Mouse (Mus musculus): ENCODE measurements around the gene Ntn5. TPM values are rescaled to one million over a fixed set of nuclear protein-coding genes. Genes with fewer than 3 reads are reported as not detected.
"Not testable (repeated sequence)": the region's sequence is repeated elsewhere in the genome, so short reads cannot be mapped to it uniquely, and the experiment has no call there.

Ntn5 gene
- polyA plus RNA-seq, 1 experiment from 2014 or later, result 1.0 TPM

DNA sequence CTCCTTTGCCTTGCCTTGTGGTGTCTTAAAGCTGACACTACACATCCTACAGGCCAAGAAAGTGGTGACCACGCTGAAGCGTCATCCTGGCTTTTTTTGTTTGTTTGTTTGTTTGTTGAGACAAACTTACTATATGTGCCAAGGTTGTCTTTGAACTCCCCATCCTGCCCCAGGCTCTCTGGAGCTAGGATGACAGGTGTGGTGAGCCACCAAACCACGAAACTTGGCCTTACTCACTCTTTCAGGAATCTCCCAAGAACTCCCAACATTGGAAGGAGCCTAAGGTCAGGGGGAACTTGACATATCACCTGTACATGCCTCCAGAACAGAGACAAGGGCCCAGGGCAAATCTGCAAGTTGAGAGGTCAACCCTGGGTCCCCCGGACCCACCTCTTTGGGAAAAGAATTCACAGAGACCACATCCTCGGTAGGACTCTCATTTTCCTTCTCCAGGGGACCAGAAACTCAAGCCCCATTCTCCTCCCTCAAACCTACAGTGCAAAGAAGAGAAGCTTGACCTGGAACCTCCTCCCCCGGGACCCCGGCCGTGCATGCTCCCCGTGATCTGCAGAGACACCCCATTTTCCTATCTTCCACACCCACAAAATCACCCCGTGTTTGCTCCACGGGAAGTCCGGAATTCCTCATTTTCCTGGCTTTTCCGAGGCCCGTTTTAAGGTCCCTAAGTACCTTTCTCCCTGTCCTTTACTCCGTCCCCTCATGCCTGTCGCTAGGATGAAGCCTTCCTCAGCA, 41.1 kb upstream of the Ntn5 start:
- Histone ChIP-seq H3K9me3 (no peaks in the 10 kb centered on the region), H3K4me3 (replicated peaks) (peak overlapping the region; percentile 47), H3K27me3 (replicated peaks) (no peaks in the 10 kb centered on the region), H3K9ac (peak overlapping the region; percentile 53), H3K27ac (peak overlapping the region; percentile 88), H3K4me1 (peaks cover 42% of the 10 kb centered on the region), H3K4me2 (peak overlapping the region; percentile 83), H3K36me3 (no peaks in the 10 kb centered on the region)
- 31% methylated on average over 16 of the region's 16 CpGs for WGBS
- ATAC-seq (ENCODE audit: insufficient read depth, low FRiP score, low read depth), result no peak

DNA sequence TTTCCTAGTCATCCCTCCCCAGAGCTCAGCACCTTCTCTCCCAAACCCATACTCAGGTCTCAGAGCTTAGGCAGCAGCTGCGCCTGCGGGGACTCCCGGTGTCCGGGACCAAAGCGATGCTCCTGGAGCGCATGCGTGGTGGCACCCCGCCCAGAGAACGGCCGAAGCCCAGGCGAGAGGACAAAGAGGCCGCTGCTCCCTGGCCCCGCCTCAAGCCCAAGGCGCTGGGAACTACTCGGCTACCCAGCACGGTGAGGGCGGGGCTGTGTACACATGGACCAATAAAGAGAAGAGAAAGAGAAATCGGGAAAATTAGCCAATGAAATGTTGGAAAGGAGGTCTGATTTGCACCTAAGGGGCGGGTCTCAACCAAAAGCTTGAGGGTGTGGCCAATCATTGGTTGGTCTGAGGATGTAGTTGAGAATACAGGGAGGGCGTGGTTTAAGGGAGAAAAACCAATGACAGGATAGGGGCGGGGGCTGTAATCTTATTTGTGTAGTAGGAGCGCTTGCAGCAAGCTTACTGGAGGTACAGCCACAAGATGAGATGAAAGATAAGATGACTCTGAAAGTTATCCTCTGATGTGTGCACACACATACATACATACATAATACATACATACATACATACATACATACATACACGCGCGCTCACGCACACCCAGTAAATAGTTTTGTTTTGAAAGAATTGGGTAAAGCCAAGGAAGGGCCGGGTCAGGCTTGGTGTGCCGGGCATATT, 40.2 kb upstream of the Ntn5 start:
- Histone ChIP-seq H3K36me3 (no peaks in the 10 kb centered on the region), H3K4me3 (replicated peaks) (peak overlapping the region; percentile 47), H3K9ac (peak overlapping the region; percentile 53), H3K9me3 (no peaks in the 10 kb centered on the region), H3K4me2 (peak overlapping the region; percentile 83), H3K4me1 (peaks cover 37% of the 10 kb centered on the region), H3K27ac (peak overlapping the region; percentile 88), H3K27me3 (replicated peaks) (no peaks in the 10 kb centered on the region)
- ATAC-seq (ENCODE audit: insufficient read depth, low FRiP score, low read depth), result peak; percentile 90
- 4% methylated on average over 28 of the region's 28 CpGs for WGBS

DNA sequence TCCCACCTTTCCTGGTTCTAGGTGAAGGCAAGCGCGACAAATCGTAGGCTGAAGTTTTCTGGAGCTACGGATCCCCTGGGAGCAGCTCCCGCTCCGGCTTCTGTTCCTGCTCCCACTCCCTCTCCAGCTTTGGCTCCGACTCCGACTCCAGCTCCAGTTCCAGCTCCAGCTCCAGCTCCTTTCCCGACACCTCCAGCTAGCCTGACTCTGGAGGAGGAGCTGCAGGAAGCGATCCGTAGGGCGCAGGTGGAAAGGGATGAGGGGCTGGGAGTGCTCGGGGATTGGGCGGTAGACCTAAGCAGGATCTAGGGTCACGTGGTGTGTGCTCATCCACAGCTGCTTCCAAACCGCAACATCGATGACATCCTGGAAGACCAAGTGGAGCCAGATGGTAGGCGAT, 39.6 kb upstream of the Ntn5 start:
- no peaks in the 10 kb centered on the region for H3K9me3 ChIP-seq
- H3K4me3 ChIP-seq (replicated peaks), result peak overlapping the region; percentile 47
- no peaks in the 10 kb centered on the region for H3K36me3 ChIP-seq
- no peaks in the 10 kb centered on the region for H3K27me3 ChIP-seq (replicated peaks)
- peak overlapping the region; percentile 88 for H3K27ac ChIP-seq
- peak overlapping the region; percentile 83 for H3K4me2 ChIP-seq
- peak; percentile 15; the same call in 1 of the 2 replicates for ATAC-seq (ENCODE audit: insufficient read depth, low FRiP score, low read depth)
- 9% methylated on average over 18 of the region's 18 CpGs for WGBS
- H3K4me1 ChIP-seq, result peaks cover 35% of the 10 kb centered on the region
- no peak overlapping the region for H3K9ac ChIP-seq

DNA sequence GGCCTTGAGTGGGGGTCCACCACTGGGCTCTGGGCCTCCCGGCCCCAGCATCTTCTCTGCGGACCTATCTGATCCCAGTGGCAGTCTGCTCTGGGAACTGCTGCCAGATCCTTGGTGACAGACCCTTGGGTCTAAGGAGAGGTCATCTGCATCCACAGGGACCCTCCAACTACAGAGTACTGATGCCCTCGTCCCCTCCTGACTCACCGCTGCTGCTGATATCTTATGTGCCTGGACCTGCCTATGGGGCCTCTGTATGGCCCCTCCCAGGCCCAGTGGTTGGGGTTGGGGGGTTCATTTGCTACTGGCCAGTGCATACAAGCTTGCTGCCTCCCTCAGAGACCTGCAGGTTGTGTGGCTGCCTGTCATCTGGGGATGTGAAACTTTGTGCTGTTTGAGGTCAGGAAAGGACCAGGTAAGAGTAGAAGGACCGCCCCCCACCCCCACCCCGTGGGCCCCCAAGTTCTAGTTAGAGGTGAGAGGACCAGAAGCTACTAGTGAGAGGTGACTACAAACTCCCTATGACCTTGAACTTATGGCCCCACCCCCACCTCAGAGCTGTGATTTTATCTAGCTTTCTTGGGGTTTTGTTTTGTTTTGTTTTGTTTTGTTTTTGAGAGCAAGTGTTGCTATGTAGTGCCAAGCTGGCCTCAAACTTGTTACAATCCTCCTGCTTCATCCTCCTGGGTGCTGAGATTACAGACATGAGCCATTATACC, 38.8 kb upstream of the Ntn5 start:
- Histone ChIP-seq H3K27me3 (replicated peaks) (no peaks in the 10 kb centered on the region), H3K4me3 (replicated peaks) (no peak overlapping the region), H3K4me2 (peak overlapping the region; percentile 83), H3K9ac (no peak overlapping the region), H3K27ac (0 out of 2 replicates have a peak overlapping the region, but pooled peaks have one; percentile 88), H3K36me3 (no peaks in the 10 kb centered on the region), H3K4me1 (peaks cover 31% of the 10 kb centered on the region), H3K9me3 (no peaks in the 10 kb centered on the region)
- WGBS, result 63% methylated on average over 6 of the region's 6 CpGs
- no peak for ATAC-seq (ENCODE audit: insufficient read depth, low FRiP score, low read depth)

DNA sequence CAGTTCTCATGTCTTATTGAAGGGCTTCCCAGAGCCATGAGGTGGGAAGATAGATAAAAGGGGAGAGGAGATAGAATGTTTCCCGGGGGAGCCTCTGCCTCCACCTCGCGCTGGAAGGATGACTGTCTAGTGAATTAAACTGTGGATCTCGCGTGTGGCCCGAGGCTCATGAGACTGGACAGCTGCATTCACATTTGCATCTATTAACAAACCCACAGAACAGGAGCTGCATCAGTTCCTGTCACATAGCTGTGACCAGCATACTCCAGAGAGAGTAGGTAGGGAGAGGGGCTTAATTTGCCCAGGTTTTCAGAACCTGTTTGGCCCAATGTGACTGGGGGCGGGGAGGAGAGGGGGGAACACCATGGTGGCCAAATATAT, 38.2 kb upstream of the Ntn5 start:
- Histone ChIP-seq H3K9me3 (no peaks in the 10 kb centered on the region), H3K4me2 (no peak overlapping the region), H3K4me1 (peaks cover 30% of the 10 kb centered on the region), H3K27ac (no peak overlapping the region), H3K27me3 (replicated peaks) (no peaks in the 10 kb centered on the region), H3K9ac (no peak overlapping the region), H3K4me3 (replicated peaks) (no peak overlapping the region), H3K36me3 (no peaks in the 10 kb centered on the region)
- 90% methylated on average over 7 of the region's 7 CpGs for WGBS
- ATAC-seq (ENCODE audit: insufficient read depth, low FRiP score, low read depth), result no peak

DNA sequence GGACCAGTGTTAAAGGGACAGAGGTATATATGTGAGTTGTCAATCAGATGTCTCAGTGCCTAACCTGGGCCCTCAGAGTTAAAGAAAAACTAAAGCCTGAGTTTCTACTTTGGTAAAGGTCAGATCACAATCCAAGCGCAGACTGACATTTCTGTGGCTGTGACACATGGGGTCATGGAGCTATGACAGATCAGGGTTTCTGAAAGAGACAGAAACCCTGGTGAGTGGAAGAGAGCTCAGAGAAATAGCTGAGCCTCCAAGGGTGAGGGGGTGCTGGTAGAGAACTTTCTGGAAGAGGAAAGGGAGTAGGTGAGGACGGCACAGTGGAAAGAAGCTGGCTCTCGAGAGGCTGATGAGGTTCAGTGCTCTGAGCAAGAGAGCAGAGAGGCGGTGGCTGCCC, 37.2 kb upstream of the Ntn5 start:
- H3K9ac ChIP-seq, result no peak overlapping the region
- H3K27me3 ChIP-seq (replicated peaks), result no peaks in the 10 kb centered on the region
- H3K36me3 ChIP-seq, result no peaks in the 10 kb centered on the region
- 78% methylated on average over 4 of the region's 4 CpGs for WGBS
- no peak overlapping the region for H3K27ac ChIP-seq
- H3K9me3 ChIP-seq, result no peaks in the 10 kb centered on the region
- no peak for ATAC-seq (ENCODE audit: insufficient read depth, low FRiP score, low read depth)
- H3K4me3 ChIP-seq (replicated peaks), result no peak overlapping the region
- H3K4me2 ChIP-seq, result no peak overlapping the region
- peaks cover 19% of the 10 kb centered on the region for H3K4me1 ChIP-seq

DNA sequence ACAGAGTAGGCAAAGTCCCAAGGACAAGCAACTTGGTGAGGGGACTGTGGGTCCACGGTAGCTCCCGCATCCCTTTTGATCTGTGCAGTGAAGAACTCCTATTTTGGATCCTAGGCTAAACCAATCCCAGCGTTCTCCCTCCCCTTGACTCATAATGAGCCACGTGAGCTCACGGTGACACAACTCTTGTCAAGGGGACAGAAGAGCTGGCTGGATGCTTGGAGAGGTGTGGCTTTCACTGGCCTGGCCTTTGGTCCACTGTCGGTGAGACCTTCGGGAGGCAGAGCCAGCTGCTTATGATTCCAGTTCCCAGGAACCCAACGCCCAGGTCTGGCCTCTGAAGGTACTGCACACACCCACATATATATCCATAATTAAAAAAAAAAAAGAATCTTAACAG, 34.5 kb upstream of the Ntn5 start:
- no peak overlapping the region for H3K9ac ChIP-seq
- H3K4me2 ChIP-seq, result no peak overlapping the region
- H3K4me1 ChIP-seq, result peaks cover under 1% of the 10 kb centered on the region
- H3K4me3 ChIP-seq (replicated peaks), result no peak overlapping the region
- 73% methylated on average over 8 of the region's 8 CpGs for WGBS
- no peaks in the 10 kb centered on the region for H3K27me3 ChIP-seq (replicated peaks)
- H3K36me3 ChIP-seq, result no peaks in the 10 kb centered on the region
- no peaks in the 10 kb centered on the region for H3K9me3 ChIP-seq
- H3K27ac ChIP-seq, result no peak overlapping the region
- ATAC-seq (ENCODE audit: insufficient read depth, low FRiP score, low read depth), result no peak

DNA sequence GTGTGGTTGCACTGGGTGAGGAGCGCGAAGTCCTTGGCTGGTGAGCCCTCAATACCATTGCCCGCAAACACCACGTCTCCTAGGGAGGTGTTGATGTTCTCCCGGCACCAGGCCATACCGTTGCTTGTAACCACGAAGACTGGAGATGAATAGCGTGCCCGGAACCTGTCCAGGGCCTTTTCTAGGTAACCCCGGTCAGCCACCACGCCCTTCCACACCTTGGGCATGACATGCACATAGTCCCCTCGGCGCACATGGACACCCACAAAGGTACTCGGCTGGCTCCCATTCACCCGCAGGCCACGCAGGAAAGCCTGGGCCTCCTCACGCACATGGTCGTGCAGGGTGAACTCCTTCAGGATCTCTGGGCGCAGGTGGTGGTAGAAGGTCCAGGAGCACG, 33.3 kb upstream of the Ntn5 start:
- H3K4me2 ChIP-seq; H3K9me3 ChIP-seq; H3K36me3 ChIP-seq; H3K4me1 ChIP-seq; H3K27ac ChIP-seq; H3K9ac ChIP-seq; H3K4me3 ChIP-seq (replicated peaks); H3K27me3 ChIP-seq (replicated peaks); ATAC-seq (ENCODE audit: insufficient read depth, low FRiP score, low read depth): not testable (repeated sequence)
- WGBS, result 94% methylated on average over 20 of the region's 20 CpGs

DNA sequence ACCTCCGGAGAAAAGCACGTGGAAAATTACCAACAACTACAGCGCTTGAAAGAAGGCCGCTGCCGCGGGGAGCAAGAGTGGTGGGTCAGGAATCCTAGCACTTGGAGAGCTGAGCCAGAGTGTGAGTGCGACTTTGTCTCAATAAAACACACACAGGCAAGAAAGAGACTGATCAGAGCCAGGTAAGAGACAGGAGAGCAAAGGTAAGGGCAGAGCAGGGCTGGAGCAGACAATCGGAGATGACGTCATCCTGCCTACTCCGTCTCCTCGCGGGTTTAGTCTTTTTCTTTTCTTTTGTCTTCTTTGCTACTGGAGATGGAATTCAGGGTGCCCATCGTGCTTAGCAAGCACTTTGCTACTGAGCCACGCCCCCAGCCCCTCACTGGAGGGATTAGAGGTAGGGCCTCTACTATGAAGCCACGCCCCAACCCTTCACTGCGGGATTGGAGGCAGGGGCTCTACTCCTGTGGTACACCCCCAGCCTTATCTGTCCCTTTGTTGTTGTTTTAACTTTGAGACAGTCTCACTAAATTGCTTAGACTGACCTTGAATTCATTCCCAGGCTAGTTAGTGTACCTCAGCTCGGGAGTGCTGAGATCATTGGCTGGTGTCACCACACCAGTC, 29.3 kb upstream of the Ntn5 start:
- ATAC-seq (ENCODE audit: insufficient read depth, low FRiP score, low read depth), result peak; percentile 63
- Histone ChIP-seq H3K36me3 (no peaks in the 10 kb centered on the region), H3K27me3 (replicated peaks) (no peaks in the 10 kb centered on the region), H3K4me1 (no peaks in the 10 kb centered on the region), H3K9me3 (no peaks in the 10 kb centered on the region), H3K4me2 (peak overlapping the region; percentile 47), H3K9ac (no peak overlapping the region), H3K27ac (no peak overlapping the region), H3K4me3 (replicated peaks) (0 out of 2 replicates have a peak overlapping the region, but pooled peaks have one; percentile 11)
- WGBS, result 34% methylated on average over 17 of the region's 17 CpGs

DNA sequence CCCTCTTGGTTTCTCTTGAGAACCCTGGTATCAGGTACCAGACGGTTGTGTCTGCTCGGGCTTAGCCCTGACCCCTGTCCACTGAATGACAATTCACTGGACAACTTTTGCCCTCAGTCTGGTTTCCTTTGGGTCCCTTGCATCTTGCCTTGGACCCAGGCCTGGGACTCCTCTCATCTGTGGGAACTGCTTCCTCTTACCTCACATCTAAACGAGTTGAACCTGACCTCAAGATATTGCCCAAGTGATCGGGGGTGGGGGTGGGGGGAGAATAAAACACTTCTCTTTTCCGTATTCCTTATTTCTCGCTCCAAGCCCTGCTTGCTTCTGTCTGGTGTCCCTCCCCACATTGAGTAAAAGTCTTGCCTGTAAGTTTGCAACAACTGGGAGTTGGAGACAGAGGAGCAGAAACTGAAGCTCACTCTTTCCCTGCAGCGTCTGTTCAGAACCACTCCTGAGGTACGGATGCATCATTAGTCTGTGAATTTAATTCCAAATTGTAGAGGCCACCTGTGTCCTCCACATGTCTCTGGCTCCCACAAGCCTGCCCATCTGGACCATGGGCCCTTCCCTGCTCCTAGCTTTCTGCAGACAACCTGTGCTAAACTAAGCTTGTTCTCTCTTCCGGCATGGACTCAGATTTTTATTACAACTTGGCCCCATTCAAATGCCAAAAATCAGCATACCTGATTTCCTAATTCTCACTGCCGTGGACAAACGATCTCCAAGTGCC, 22.9 kb upstream of the Ntn5 start:
- H3K27ac ChIP-seq, result no peak overlapping the region
- no peaks in the 10 kb centered on the region for H3K9me3 ChIP-seq
- no peak overlapping the region for H3K9ac ChIP-seq
- peaks cover 10% of the 10 kb centered on the region; the same call in 1 of the 2 replicates for H3K4me1 ChIP-seq
- ATAC-seq (ENCODE audit: insufficient read depth, low FRiP score, low read depth), result no peak
- H3K4me3 ChIP-seq (replicated peaks), result no peak overlapping the region
- H3K36me3 ChIP-seq, result no peaks in the 10 kb centered on the region
- 75% methylated on average over 11 of the region's 11 CpGs for WGBS
- H3K4me2 ChIP-seq, result no peak overlapping the region
- no peaks in the 10 kb centered on the region for H3K27me3 ChIP-seq (replicated peaks)

DNA sequence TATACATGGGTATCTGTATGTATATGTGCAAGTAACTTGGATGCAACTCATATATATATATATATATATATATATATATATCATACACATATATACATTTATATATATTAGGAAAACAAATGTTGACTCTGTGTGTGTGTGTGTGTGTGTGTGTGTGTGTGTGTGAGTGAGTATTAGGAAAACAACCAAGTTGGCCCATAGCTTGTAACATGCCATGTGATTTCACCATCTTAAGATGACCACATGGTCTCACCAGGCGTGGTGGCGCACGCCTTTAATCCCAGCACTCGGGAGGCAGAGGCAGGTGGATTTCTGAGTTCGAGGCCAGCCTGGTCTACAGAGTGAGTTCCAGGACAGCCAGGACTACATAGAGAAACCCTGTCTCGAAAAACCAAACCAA, 22.1 kb upstream of the Ntn5 start:
- ATAC-seq (ENCODE audit: insufficient read depth, low FRiP score, low read depth); H3K4me1 ChIP-seq; H3K9ac ChIP-seq; H3K4me2 ChIP-seq; H3K27me3 ChIP-seq (replicated peaks); H3K4me3 ChIP-seq (replicated peaks); H3K36me3 ChIP-seq; H3K9me3 ChIP-seq; H3K27ac ChIP-seq: not testable (repeated sequence)
- WGBS, result 91% methylated on average over 6 of the region's 6 CpGs

All from stomach, embryonic 15.5 days (tissue).